Mouse (Mus musculus) lung, postnatal 0 days (tissue): Measurements from ENCODE around the gene Blzf1. TPM values are rescaled to one million over a fixed set of nuclear protein-coding genes. Genes with fewer than 3 reads are reported as not detected.

Source experiments
- ATAC-seq: fragments of 200-750 bp; cut with Nextera tagmentation; 2 replicates; pipeline ENCODE4 v1.8.0; 2017; ENCODE audit warnings: moderate library complexity
- DNase-seq: peaks from one replicate; pipeline ENCODE4 v3.0.0-alpha.2; 2016; ENCODE audit warnings: low spot score
- H3K27ac ChIP-seq: fragments of 300-500 bp; sonication (generic); 2 replicates; pipeline ENCODE4 v1.5.1; 2014; ENCODE audit warnings: antibody characterized with exemption, mild to moderate bottlenecking, low read length, mixed read lengths
- H3K27me3 ChIP-seq: fragments of 300-500 bp; sonication (generic); replicated peaks from 2 replicates; pipeline ENCODE4 v1.6.1; 2014; ENCODE audit warnings: low read length, mixed read lengths; ENCODE audit not compliant: insufficient read depth
- H3K36me3 ChIP-seq: fragments of 300-500 bp; sonication (generic); 2 replicates; pipeline ENCODE4 v1.6.1; 2014; ENCODE audit warnings: low read length, mixed read lengths; ENCODE audit not compliant: insufficient read depth
- H3K4me1 ChIP-seq: fragments of 300-500 bp; sonication (generic); 2 replicates; pipeline ENCODE4 v1.6.1; 2014; ENCODE audit warnings: antibody characterized with exemption, low read depth, low read length, mixed read lengths; ENCODE audit not compliant: insufficient read depth
- H3K4me2 ChIP-seq: fragments of 300-500 bp; sonication (generic); replicated peaks from 2 replicates; pipeline ENCODE4 v1.6.1; 2014; ENCODE audit warnings: low read depth, mild to moderate bottlenecking, low read length, moderate library complexity, mixed read lengths
- H3K4me3 ChIP-seq: fragments of 300-500 bp; sonication (generic); 2 replicates; pipeline ENCODE4 v1.5.1; 2014; ENCODE audit warnings: low read depth, low read length
- H3K9ac ChIP-seq: fragments of 300-500 bp; sonication (generic); replicated peaks from 2 replicates; pipeline ENCODE4 v1.6.1; 2014; ENCODE audit warnings: low read depth, mild to moderate bottlenecking
- H3K9me3 ChIP-seq: fragments of 300-500 bp; sonication (generic); 2 replicates; pipeline ENCODE4 v1.6.1; 2016; ENCODE audit warnings: low read length, mixed read lengths
- CTCF ChIP-seq: IDR thresholded peaks from 2 replicates; pipeline ENCODE4 v1.5.1; 2016; ENCODE audit warnings: antibody characterized with exemption, mild to moderate bottlenecking
- EP300 ChIP-seq: IDR thresholded peaks from 2 replicates; pipeline ENCODE4 v1.6.1; 2016; ENCODE audit warnings: antibody characterized with exemption, mild to moderate bottlenecking, control low read depth
- WGBS: fragments of 180-500 bp; shearing (Covaris S2); extraction: QIAGEN DNeasy Blood & Tissue Kit; methylation state at CpG from one replicate; pipeline ENCODE4 v1.1.7; 2014; 5-methylcytosine and 5-hydroxymethylcytosine counted together
- polyA plus RNA-seq: library from polyadenylated mRNA; unstranded; fragments of >200 nt; fragmentation: Nextera tagmentation; extraction: Ambion mirVana; gene quantifications from 2 replicates; pipeline ENCODE4 v1.2.1, GENCODE M21; 2015

Gene Blzf1
- polyA plus RNA-seq, 1 experiment from 2014 or later, result 27.8 TPM

DNA sequence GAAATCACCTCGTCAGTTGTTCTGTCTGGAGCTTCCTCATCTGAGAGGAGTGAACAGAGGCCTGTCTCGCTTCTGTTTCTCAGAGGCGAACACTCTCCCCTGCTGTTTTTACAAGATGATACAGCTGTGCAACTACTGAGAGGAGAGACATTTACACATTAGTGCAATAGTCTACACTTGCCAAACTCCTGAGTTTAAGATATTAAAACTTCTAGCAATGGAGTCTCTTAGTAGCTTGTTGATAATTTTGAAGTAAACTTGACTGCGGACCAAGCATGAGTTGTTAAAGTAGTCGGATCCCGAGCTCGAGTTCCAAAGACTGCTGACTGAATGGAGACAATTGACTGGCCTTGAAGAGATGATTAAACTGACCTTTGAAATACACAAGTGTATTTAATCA, 20.5 kb upstream of the Blzf1 start:
- ATAC-seq (no peak), DNase-seq (no peak)
- no peak overlapping the region for H3K9ac ChIP-seq
- 31% methylated on average over 7 of the region's 7 CpGs for WGBS
- H3K4me1 ChIP-seq, result no peaks in the 10 kb centered on the region
- no peak overlapping the region for H3K4me2 ChIP-seq
- no peaks in the 10 kb centered on the region for H3K36me3 ChIP-seq
- TF ChIP-seq EP300 (no peak), CTCF (no peak)
- no peaks in the 10 kb centered on the region for H3K9me3 ChIP-seq
- H3K27me3 ChIP-seq, result no peaks in the 10 kb centered on the region
- H3K4me3 ChIP-seq, result no peak overlapping the region
- no peak overlapping the region for H3K27ac ChIP-seq

DNA sequence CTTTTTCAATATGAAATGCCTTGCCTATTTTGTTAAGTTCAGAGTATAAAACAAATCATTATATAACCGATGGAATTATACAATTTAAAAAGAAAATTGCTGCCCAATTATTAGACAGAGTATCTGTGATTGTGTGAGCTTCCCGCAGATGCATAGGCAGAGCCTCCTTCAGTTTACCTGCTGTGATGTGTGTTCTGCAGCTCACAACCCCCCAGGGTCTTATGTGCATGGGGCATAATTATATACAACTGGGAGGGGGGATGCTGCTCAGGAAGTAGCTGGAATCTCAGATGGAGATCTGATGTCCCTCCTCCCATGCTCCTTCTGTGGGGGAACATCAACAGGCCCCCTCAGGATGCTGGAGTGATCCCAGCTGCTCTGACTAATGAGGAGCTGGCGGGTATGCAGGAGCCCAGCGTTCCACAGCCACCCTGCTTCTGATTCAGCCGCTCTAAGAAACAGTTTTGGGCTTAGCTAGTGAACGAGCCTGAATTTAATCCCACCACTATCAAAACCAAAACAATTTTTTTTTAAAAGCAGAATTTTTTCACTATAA, 19.4 kb upstream of the Blzf1 start:
- DNase-seq, result no peak
- no peak for TF ChIP-seq EP300
- TF ChIP-seq CTCF, result no peak
- Histone ChIP-seq H3K9me3 (no peaks in the 10 kb centered on the region), H3K4me1 (no peaks in the 10 kb centered on the region), H3K9ac (no peak overlapping the region), H3K27me3 (no peaks in the 10 kb centered on the region), H3K4me2 (no peak overlapping the region), H3K36me3 (no peaks in the 10 kb centered on the region), H3K27ac (no peak overlapping the region), H3K4me3 (no peak overlapping the region)
- WGBS, result 50% methylated on average over 6 of the region's 6 CpGs
- ATAC-seq, result no peak

DNA sequence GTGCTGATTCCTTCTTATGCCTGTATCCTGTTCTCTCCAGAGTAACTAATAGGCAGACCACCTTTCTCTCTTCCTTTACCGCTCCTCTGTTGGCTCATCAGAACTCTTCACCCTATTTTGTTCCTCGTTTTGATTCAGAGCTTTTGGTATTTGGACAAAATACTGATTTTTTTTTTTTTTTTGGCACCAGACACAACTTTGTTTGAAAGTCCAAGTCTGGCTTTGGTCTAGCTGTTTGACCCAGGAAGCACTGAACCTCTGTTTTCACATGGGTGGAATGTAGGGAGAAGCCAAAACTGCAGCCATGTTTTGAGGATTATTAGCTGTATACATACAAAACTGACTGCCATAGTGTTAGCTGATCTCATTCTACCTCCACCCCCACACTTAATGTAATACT, 17.6 kb upstream of the Blzf1 start:
- H3K36me3 ChIP-seq, result no peaks in the 10 kb centered on the region
- no peaks in the 10 kb centered on the region; the same call in 1 of the 2 replicates for H3K4me1 ChIP-seq
- H3K27ac ChIP-seq, result no peak overlapping the region
- DNase-seq (no peak), ATAC-seq (no peak)
- H3K9me3 ChIP-seq, result no peaks in the 10 kb centered on the region
- WGBS, result 70% methylated on average over 2 of the region's 2 CpGs
- H3K4me3 ChIP-seq, result no peak overlapping the region
- no peak overlapping the region for H3K9ac ChIP-seq
- no peak overlapping the region for H3K4me2 ChIP-seq
- TF ChIP-seq CTCF (no peak), EP300 (no peak)
- no peaks in the 10 kb centered on the region for H3K27me3 ChIP-seq

DNA sequence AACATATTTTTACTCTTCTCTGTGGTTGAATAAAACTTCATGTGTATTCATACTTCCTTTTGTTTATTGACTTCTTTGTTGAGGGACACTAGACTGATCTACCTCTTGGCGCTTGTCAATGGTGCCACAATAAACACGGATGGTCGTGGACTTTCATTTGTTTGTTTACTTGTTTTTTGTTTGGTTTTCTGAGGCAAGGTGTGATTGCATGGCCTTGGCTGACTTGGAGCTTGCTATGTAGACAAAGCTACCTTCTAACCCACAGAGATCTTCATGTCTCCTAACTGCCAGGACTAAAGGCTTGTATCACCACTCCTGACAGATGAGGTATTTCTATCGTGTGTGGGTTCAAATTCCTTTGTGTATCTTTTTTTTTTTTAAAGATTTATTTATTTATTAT, 16.9 kb upstream of the Blzf1 start:
- TF ChIP-seq CTCF, result no peak
- TF ChIP-seq EP300, result no peak
- H3K27me3 ChIP-seq, result no peaks in the 10 kb centered on the region
- H3K36me3 ChIP-seq, result no peaks in the 10 kb centered on the region
- WGBS, result 68% methylated on average over 4 of the region's 4 CpGs
- H3K4me2 ChIP-seq, result no peak overlapping the region
- no peaks in the 10 kb centered on the region; the same call in 1 of the 2 replicates for H3K4me1 ChIP-seq
- no peak overlapping the region for H3K4me3 ChIP-seq
- H3K27ac ChIP-seq, result no peak overlapping the region
- DNase-seq (no peak), ATAC-seq (no peak)
- H3K9me3 ChIP-seq, result no peaks in the 10 kb centered on the region
- no peak overlapping the region for H3K9ac ChIP-seq

DNA sequence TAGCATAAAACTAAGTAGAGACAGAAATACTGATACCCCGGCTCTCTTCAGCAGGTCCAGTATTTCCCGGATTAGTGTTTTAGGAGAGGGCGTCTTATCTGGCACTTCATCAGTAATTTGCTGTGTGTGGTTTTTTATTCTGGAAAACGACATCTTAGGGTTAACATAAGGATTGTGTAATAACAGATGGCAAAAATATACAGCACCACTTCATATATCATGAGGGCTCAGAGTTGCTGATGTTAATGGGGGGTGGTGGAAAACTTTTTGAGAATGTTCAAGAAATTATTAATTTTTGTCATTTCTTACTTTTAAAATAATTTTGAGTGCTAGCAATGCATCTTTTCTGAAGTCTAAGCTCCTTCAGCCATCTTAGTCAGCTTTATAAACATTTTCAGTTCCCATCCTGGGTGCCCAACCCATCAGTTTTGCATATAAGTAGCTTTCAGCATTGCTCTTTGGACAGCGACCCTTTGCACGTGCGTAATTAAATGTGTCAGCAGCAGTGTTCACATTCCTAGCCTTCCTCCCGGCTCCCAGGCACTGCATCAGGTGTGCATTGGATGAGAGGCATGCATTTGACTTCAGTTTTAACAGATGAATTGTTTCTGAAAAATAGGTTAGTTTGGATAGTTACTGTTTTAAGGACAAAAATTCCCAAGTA, 15.8 kb upstream of the Blzf1 start:
- 47% methylated on average over 8 of the region's 8 CpGs for WGBS
- TF ChIP-seq CTCF (no peak), EP300 (no peak)
- Histone ChIP-seq H3K4me1 (no peaks in the 10 kb centered on the region; the same call in 1 of the 2 replicates), H3K4me2 (no peak overlapping the region), H3K9ac (no peak overlapping the region), H3K36me3 (no peaks in the 10 kb centered on the region), H3K27me3 (no peaks in the 10 kb centered on the region), H3K27ac (no peak overlapping the region), H3K9me3 (no peaks in the 10 kb centered on the region), H3K4me3 (no peak overlapping the region)
- no peak for ATAC-seq
- DNase-seq, result no peak

DNA sequence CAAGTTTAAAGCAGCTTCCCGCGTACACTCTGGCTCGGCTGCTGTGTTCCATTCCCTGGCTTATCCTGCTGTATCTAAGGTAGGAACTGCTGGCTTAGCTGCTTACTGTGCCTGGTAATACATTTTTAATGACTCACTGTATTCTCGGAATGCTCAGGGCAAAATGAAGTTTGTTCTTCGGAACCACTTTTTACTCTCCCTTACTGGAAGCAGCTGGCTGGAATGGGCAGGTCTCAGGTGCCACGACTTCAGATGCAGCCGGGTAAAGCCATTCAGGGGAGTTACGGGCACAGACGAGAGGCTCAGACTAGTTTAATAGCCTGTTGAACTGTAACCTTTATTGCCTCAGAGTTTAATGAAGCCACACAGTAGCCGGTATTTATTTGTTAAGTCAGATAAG, 14.1 kb upstream of the Blzf1 start:
- no peak overlapping the region for H3K9ac ChIP-seq
- DNase-seq, result peak; percentile 48
- H3K27me3 ChIP-seq, result no peaks in the 10 kb centered on the region
- H3K9me3 ChIP-seq, result no peaks in the 10 kb centered on the region
- no peaks in the 10 kb centered on the region for H3K36me3 ChIP-seq
- no peak overlapping the region for H3K4me3 ChIP-seq
- ATAC-seq, result peak; percentile 84
- TF ChIP-seq EP300 (peak; percentile 50), CTCF (no peak)
- H3K4me1 ChIP-seq, result no peaks in the 10 kb centered on the region; the same call in 1 of the 2 replicates
- WGBS, result 61% methylated on average over 10 of the region's 10 CpGs
- no peak overlapping the region for H3K4me2 ChIP-seq
- peak overlapping the region; percentile 15; the same call in 1 of the 2 replicates for H3K27ac ChIP-seq
